Mouse (Mus musculus): Measurements from ENCODE around the gene Gm16253.

DNA sequence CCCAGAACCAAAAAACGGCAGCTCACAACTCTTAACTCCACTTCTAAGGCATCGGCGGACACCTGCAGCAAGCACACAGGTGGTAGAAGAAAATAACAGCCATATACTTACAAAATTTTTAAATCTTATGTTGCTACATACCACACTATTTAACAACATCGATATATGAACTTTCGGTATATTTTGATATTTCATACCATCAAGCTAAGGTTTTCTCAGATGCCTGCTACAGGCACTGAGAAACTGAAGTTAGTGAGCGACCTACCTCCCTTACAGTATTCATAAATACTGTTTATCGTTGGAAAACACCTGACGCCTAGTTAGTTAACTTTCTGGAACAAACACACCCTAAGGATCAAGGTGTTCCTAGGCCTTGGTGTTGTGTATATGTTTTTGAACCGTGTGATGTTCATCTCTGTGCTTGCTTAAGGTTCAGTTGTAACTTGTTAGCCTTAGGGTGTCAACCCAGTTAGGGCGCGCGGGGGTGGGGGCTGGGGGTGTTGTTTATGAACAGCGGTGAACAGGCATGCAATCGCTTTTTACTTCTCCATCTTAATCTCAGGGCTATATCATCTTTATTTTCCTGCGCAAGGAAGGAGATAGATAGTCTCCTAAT lies 20.7 kb upstream of the Gm16253 start:
- no peak for TF ChIP-seq TAL1 (IDR thresholded peaks at IDR 0.05; ENCODE audit: low read length)
- TF ChIP-seq GATA1 (IDR thresholded peaks at IDR 0.05; ENCODE audit: low read length) = no peak

All from erythroblast, embryonic 14.5 days (primary cell).